Mouse (Mus musculus) liver, adult 2 months (tissue): ENCODE measurements around the gene Col23a1.

Experiments used
- CTCF ChIP-seq: fragments of 200-500 bp; IDR thresholded peaks from 2 replicates; pipeline ENCODE4 v1.5.1; 2011; ENCODE audit warnings: low read depth, low read length, control low read depth
- POLR2A ChIP-seq: fragments of 200-500 bp; IDR thresholded peaks from 2 replicates; pipeline ENCODE4 v1.6.1; 2011; ENCODE audit warnings: low read length, control low read depth; ENCODE audit not compliant: insufficient read depth; ENCODE audit errors: extremely low read depth

GRCm38 (mm10) chr11:51499776-51500175 is 210.1 kb downstream of the Col23a1 start:
- no peak for TF ChIP-seq CTCF
- TF ChIP-seq POLR2A, result no peak
